Mouse (Mus musculus) heart, postnatal 4 days (tissue): ENCODE data around the gene Mapk11. TPM values are rescaled to one million over a fixed set of nuclear protein-coding genes. Genes with fewer than 3 reads are reported as not detected.

Experiments used
- DNase-seq: peaks from one replicate; pipeline ENCODE4 v3.0.0; 2021
- microRNA-seq, 2 experiments: library from miRNA; unstranded; fragments of <30 nt; microRNA quantifications; one replicate each; pipeline ENCODE4 v1.2.0; 2021 to 2022
- total RNA-seq, 2 experiments: library from RNA; stranded (reverse); gene quantifications; 2 replicates each; pipeline ENCODE4 v1.2.3; 2021

The Mapk11 gene
- total RNA-seq, 2 experiments from 2014 or later: 4.1 to 5.4 TPM

DNA sequence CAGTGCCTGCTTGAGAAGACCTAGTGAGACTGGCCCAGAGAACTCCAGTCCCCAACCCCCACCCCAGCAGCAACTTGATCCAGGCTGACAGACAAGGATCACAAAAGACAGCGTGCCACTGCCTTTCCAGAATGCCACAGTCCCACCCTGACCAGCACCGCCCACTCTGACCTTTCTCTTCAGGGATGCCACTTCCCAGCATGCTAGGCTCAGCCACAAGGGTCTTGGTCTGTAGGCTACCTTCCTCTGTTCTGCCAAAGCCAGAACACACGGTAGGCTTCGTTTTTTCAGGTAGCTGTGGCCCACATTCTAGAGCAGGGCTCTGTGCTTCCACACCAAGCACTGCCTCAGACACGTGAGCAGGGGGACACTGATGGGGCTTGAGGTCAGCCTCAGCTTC is 46.8 kb downstream of the Mapk11 start:
- DNase-seq: no peak

GRCm38 (mm10) chr15:89100823-89101222 is 48.6 kb downstream of the Mapk11 start:
- no peak for DNase-seq

GRCm38 (mm10) chr15:89098616-89099015 is 50.8 kb downstream of the Mapk11 start:
- DNase-seq: no peak

- DNase-seq: no peak
These were observed 52.0 kb downstream of the Mapk11 start for GRCm38 (mm10) chr15:89097450-89097849.

Small RNA genes lying within 50 kb of the gene (microRNA-seq; reads per million reads assigned to microRNA genes)
- gene Mir6958 (2.8 to 3.5 reads per million in 2 experiments), gene Mir7118 (0.20 to 0.35 reads per million in 2 experiments)

Other genes with a start within 250 kb of the Mapk11 start
- gene Ttll8, start 195.2 kb downstream of the Mapk11 start, total RNA-seq: not detected
- not detected for gene Mlc1, start 170.6 kb downstream of the Mapk11 start, total RNA-seq
- 100 to 1,000 TPM; 109 to 121 TPM for gene Mov10l1, start 166.7 kb downstream of the Mapk11 start, total RNA-seq
- 1 to 10 TPM; 2.1 to 2.3 TPM for gene Panx2, start 89.9 kb downstream of the Mapk11 start, total RNA-seq
- 10 to 100 TPM; 45.1 to 47.6 TPM for gene Trabd, start 74.5 kb downstream of the Mapk11 start, total RNA-seq
- 10 to 100 TPM; 10.0 to 10.2 TPM for gene Selenoo, start 60.5 kb downstream of the Mapk11 start, total RNA-seq
- 10 to 100 TPM; 15.9 to 16.1 TPM for gene Tubgcp6, start 26.5 kb downstream of the Mapk11 start, total RNA-seq
- gene Hdac10, start 20.9 kb downstream of the Mapk11 start, total RNA-seq: 1 to 10 TPM; 9.0 to 9.5 TPM
- 10 to 100 TPM; 28.8 to 28.9 TPM for gene Mapk12, start 8.9 kb downstream of the Mapk11 start, total RNA-seq
- gene Plxnb2, start 31.2 kb upstream of the Mapk11 start, total RNA-seq: 100 to 1,000 TPM; 132 to 137 TPM
- gene Dennd6b, start 46.9 kb upstream of the Mapk11 start, total RNA-seq: 10 to 100 TPM in 1 of 2 experiments, 1 to 10 TPM in 1; 8.7 to 10.3 TPM
- gene Ppp6r2, start 61.9 kb upstream of the Mapk11 start, total RNA-seq: 10 to 100 TPM; 51.4 to 54.7 TPM
- gene Sbf1, start 165.7 kb upstream of the Mapk11 start, total RNA-seq: 10 to 100 TPM; 78.6 to 83.4 TPM
- not detected for gene Adm2, start 173.1 kb upstream of the Mapk11 start, total RNA-seq
- gene Miox, start 184.8 kb upstream of the Mapk11 start, total RNA-seq: not detected
- gene Lmf2, start 206.0 kb upstream of the Mapk11 start, total RNA-seq: 10 to 100 TPM; 54.0 to 55.5 TPM
- 10 to 100 TPM; 91.0 to 99.7 TPM for gene Ncaph2, start 206.1 kb upstream of the Mapk11 start, total RNA-seq
- gene Sco2, start 224.2 kb upstream of the Mapk11 start, total RNA-seq: 10 to 100 TPM; 13.6 to 14.1 TPM
- under 1 TPM; 0.31 to 0.72 TPM for gene Tymp, start 227.4 kb upstream of the Mapk11 start, total RNA-seq
- under 1 TPM; 0.26 to 0.72 TPM for gene Odf3b, start 229.7 kb upstream of the Mapk11 start, total RNA-seq
- gene Klhdc7b, start 235.3 kb upstream of the Mapk11 start, total RNA-seq: not detected